Mouse (Mus musculus) adrenal gland, postnatal 10 days (tissue): ENCODE measurements around the gene Gm21725. TPM values are rescaled to one million over a fixed set of nuclear protein-coding genes. Genes with fewer than 3 reads are reported as not detected.
"Not testable (repeated sequence)": the region's sequence is repeated elsewhere in the genome, so short reads cannot be mapped to it uniquely, and the experiment has no call there.

Experiments used
- DNase-seq: peaks from one replicate; pipeline ENCODE4 v3.0.0; 2021; ENCODE audit warnings: mixed read lengths
- long read RNA-seq, 2 experiments: library from polyadenylated mRNA; stranded (forward); transcript quantifications; one replicate each; pipeline ENCODE4 v2.0.0; 2021
- total RNA-seq, 2 experiments: library from RNA; stranded (reverse); gene quantifications; 2 replicates each; pipeline ENCODE4 v1.2.3; 2021

The Gm21725 gene
- total RNA-seq: not detected
- long read RNA-seq, experiment 1: 0 reads
- long read RNA-seq, experiment 2: 0 reads

DNA sequence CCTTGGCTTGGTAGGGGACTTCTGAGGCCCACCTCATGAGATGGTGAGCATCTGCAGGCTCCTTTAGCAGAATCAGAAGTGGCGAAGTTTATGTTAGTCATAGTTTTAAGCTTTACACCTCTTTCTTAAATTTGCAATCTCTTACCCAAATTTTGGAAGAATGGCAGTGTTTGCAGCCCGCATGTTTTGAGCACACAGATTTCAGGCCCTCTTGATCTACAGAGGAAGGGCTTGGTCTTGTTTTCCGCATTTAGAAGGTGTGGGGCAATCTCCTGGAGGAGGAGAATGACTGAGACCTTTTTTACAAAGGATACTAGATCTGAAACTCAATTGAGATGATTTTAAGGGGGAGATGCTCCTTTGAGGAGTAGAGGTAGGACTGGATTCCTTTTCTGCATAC, at the start of gene Gm21725:
Gm21725 (minus strand) TSS at position 101 of the 400 bp plus-strand sequence.
- not testable (repeated sequence) for DNase-seq

Other genes starting within 250 kb of the Gm21725 start
- not detected for gene Gm21891, start 215.6 kb downstream of the Gm21725 start, total RNA-seq
- gene Gm21425, start 187.1 kb downstream of the Gm21725 start, total RNA-seq: not detected
- not detected for gene Gm21828, start 125.1 kb downstream of the Gm21725 start, total RNA-seq
- gene Gm21440, start 96.7 kb downstream of the Gm21725 start, total RNA-seq: not detected
- not detected for gene Gm21454, start 96.6 kb downstream of the Gm21725 start, total RNA-seq
- not detected for gene Gm21866, start 116.5 kb upstream of the Gm21725 start, total RNA-seq
- not detected for gene Gm20773, start 145.0 kb upstream of the Gm21725 start, total RNA-seq